Mouse (Mus musculus): ENCODE measurements around the gene Cpt1b.

Gene Cpt1b

GRCm38 (mm10) chr15:89379429-89379828 lies 46.2 kb downstream of the Cpt1b start:
- no peak for DNase-seq (ENCODE audit: low spot score)

- DNase-seq (ENCODE audit: low spot score): peak; percentile 53
These were observed 46.7 kb downstream of the Cpt1b start, which contains the start of gene Odf3b for GRCm38 (mm10) chr15:89378831-89379401. Odf3b (minus strand) TSS chr15:89379282.

DNA sequence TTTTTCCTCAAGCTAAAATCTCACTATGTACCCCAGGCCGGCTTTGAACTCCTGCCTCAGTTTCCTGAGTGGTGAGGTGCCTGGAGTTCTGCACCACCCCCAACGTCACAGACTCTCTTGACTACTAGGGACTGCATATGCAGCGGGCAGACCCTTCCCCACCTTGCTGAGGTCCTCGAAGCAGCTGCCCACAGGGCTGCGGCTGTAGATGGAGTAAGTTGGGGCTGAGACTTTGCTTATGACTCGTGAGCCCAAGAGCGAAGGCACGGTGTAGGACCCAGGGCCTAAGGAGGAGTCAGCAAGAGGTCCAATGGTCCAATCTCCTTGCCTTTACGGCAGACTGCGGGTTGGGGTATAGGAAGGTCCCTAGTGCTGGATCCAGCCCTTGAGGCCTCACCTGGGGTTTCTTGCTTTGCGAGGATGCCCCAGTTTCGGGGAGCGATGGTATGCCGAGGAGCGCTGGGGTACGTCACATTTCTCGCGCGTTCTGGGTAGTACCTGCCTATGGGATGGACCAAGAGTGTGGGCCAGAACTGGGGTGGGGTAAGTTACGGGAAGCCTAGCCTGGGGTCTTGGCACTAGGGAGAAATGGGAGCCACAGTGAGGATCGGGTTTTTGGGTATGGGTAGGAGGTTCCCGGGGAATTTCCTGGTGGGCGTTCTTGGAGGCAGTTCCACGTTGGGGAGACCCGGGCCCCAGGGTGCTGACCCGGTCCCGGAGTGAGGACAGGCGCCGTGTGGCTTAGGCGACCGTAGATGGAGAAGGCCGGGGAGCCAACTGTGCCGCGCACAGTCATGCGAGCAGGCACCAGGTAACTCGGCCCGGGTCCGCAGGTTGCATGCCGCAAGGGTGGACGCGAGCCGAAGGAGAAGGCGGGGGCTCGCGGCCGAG lies 47.5 kb downstream of the Cpt1b start:
- DNase-seq (ENCODE audit: low spot score): no peak

DNA sequence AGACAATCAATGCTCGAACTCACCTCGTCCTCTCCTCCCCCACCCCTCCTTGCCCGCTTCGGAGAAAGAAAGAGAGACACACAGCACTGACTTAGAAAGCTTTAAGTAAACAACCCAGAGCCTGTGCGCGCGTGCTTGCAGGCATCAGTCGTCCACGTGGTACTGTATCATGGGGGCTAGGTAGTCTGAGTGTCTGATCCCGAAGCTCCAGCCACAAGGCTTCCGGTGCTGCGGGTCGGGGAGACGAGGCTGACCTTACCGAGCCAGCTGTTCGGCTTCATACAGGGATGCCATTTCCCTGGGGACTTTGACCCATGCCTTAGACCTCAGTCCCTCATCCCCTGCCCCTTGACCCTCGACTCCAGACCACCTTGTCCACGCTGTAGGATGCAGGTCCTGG lies 48.3 kb downstream of the Cpt1b start:
- DNase-seq (ENCODE audit: low spot score): no peak

GRCm38 (mm10) chr15:89376957-89377356 lies 48.7 kb downstream of the Cpt1b start, which contains the start of gene Tymp:
Tymp (minus strand) TSS chr15:89377039.
- DNase-seq (ENCODE audit: low spot score): no peak

GRCm38 (mm10) chr15:89376040-89376439 lies 49.6 kb downstream of the Cpt1b start:
- DNase-seq (ENCODE audit: low spot score): no peak

- DNase-seq (ENCODE audit: low spot score): no peak
These were observed 50.7 kb downstream of the Cpt1b start for GRCm38 (mm10) chr15:89374801-89375534.

GRCm38 (mm10) chr15:89374340-89374739 lies 51.3 kb downstream of the Cpt1b start:
- DNase-seq (ENCODE audit: low spot score): no peak

GRCm38 (mm10) chr15:89373762-89374248 lies 51.9 kb downstream of the Cpt1b start, which contains the start of gene Sco2:
Sco2 (minus strand) TSS chr15:89373846.
- peak; percentile 91 for DNase-seq (ENCODE audit: low spot score)

GRCm38 (mm10) chr15:89373027-89373761 lies 52.5 kb downstream of the Cpt1b start:
- DNase-seq (ENCODE audit: low spot score): peak; percentile 89

DNA sequence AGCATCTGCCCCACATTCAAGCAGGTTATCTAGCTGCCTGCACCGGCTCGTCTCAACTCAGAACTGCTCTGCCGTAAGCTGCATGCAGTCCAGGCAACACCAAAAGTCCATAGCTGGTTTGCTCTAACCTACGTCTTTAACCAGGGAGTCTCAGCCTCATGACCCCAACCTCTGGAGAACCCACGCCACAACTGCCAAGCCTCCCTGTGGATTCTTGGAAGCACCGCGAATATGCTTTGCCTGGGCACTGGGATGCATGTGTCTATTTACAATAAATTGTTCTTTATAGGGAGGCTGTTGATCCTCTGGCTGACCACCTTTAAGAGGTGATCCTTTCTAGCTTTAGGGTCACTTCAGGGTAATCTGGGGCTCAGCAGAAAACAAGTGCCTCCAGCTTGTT lies 53.1 kb downstream of the Cpt1b start:
- DNase-seq (ENCODE audit: low spot score): no peak

GRCm38 (mm10) chr15:89372068-89372467 lies 53.6 kb downstream of the Cpt1b start:
- no peak for DNase-seq (ENCODE audit: low spot score)
